Mouse (Mus musculus): ENCODE results near the gene Arl15.

Gene Arl15

DNA sequence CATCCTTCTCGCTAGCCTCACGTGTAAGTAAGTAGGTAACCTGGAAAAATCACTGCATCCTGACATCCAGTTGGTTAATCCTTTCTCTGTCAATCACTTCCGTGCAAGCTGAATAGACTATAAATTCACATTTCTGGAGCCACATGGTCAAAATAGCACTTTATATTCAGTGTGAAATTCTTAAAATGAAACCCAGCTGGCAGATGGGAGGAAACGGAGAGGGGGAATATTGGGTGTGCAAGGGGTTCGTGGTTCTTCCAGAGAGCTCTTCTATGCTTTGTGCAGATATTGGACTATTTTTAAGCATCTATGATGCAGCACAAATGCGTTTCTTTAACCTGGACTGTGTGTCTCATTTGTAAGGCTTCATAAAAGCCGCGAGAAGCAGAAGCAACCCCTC, 344.6 kb downstream of the Arl15 start:
- DNase-seq (ENCODE audit: extremely low spot score, low read depth, low spot score), result no peak

DNA sequence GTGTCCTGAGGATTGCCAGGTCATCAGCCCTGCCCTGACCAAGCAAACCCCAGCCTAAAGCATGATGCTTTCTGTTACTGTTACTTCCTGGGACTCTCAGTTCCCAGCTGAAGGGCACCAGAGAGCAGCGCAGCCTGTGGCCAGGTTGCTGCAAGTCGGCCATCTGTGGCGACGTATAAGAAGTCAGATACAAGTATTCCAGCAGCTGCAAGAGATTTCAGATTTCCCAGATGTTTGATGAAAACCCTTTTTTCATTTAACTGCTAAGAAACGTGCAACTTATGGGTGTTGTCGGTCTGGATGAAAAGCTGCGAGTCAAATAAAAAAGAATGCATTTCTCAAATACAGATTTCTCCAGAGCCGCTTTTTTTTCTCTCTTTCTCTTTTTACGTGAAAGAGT, 345.3 kb downstream of the Arl15 start:
- DNase-seq (ENCODE audit: extremely low spot score, low read depth, low spot score), result no peak

DNA sequence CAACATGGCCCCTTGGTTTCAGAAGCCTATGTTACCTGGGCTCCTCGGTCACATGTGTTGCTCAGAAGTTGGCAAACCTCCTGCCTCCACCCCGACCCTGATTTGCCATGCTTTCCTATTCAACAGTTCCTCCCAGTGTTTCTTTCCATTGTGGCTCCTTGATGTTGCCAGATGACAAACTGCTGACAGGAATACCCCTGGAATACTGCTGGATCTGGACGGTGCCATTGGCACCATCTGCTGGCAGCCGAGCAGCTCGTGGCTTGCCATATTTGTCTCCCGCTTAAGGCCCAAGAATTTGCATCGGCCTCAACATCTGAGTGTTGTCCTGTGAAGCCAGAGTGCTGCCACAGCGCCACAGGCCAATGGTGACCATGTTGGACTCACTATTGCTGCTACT, 348.5 kb downstream of the Arl15 start:
- DNase-seq (ENCODE audit: extremely low spot score, low read depth, low spot score), result no peak

DNA sequence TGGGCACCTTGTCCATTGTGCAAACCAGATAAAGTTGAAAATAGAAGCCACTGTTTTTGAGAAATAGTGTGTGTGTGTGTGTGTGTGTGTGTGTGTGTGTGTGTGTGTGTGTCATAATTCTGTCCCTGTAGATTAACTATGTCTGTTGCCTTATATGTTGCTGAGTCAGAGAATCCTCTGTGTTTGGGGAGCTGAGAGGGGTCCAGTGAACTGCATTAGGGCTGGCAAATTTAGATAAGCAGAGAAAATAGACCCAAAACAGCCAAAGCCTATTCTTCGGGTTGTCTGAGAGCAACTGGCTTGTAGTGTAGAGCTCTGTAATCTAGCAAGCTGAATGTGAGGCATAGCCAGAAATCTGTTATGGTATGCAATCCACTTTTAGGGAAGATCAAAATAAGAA, 348.9 kb downstream of the Arl15 start:
- DNase-seq (ENCODE audit: extremely low spot score, low read depth, low spot score), result no peak

DNA sequence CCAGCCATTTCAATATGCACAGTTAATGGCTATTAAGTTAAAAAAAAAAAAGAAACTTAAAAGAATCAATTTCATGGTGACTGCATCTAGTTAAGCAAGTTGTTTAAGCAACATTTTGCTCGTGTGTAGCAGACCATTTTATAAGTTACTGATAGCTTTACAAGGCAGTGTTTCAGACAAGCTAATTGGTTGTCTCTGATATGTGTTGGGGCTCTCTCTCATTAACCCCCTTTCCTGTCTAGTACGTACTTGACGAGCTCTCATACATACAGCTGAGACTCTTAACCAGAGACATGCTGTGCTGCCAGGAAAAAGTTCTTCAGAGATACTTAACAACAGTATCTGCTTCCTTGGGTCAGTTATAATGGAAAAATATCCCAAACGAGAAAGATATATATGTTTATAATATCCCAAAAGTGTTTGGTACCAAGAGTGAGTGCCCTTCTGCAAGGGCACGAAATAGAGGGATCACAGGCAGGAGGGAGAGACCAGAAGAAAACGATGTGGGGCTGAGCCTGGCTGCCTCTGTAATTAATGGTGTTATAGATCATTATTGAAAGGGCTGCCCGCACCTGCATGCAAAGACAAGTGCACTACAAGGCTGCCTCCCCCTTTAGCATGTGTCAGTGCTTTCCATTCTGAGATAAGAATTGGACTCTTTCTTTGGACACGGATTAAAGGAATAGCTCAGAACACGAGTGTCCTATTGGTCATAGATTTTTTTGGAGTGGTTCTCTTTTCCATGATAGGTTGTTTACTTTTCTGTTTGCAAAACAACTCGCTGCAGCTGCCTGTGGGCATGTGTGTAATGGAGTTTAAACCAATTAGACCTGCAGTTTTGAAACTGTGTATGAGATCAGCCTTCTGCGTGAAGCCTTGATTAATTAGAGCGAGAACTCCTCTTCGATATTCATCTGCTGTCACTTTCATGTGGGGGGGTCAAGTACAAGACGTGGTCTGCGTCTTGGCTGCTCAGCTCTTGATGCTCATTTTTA, 350.0 kb downstream of the Arl15 start:
- no peak for DNase-seq (ENCODE audit: extremely low spot score, low read depth, low spot score)

DNA sequence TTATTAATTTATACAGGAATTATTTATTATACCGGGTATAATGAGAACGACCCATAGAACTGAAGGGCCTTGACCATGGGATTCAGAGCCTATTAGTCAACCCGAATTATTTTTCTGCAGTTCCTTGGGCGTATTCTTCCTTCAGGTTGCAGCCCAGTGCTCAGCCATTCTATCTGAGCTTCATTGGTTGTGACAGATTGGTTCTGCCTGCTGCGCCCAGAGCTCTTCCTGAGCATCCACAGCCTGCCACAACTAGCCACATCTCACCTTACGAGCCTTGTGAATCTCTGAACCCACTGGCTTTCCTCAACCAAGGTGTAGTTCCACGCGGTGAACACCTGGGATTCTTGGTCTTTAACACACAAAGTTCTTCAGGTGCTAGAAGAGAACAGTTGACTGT, 350.9 kb downstream of the Arl15 start:
- no peak for DNase-seq (ENCODE audit: extremely low spot score, low read depth, low spot score)

DNA sequence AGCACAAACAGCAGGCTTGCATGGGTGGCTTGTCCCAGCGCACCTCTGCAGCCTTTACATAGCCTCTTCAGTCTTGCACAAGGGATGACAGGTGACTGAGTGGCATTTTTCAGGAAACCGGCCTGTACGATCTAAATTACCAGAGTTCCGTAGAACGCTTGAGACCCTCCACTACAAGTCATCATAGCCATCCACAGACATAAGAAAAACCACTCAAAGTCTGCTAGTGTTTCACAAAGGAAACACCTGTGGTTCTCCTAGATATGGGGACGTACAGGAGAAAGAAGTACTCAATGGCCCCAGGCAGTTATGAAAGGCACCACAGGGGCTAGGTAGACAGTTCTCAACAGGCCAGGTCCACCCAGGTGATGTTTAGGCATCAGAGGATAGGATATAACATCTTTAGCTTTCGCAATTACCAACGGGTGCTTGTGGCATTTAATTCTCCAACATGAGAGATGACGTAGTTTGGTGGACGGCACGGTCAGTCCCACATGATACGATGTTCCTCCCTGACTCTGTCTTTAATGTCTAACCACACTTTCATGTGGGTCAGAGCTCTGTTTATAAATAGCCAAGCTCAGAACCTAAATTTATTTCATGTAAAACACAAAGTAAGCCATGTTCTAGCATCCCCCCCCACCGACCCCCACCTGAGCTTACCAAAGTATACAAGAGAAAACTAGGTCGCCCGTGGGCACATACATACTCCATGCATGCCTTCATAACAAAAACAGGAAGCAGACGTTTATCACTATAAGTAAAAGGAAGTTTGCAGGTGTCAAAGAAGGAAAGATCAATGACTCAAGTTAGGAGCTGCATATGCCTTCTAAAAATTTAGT, 356.8 kb downstream of the Arl15 start:
- no peak for DNase-seq (ENCODE audit: extremely low spot score, low read depth, low spot score)

DNA sequence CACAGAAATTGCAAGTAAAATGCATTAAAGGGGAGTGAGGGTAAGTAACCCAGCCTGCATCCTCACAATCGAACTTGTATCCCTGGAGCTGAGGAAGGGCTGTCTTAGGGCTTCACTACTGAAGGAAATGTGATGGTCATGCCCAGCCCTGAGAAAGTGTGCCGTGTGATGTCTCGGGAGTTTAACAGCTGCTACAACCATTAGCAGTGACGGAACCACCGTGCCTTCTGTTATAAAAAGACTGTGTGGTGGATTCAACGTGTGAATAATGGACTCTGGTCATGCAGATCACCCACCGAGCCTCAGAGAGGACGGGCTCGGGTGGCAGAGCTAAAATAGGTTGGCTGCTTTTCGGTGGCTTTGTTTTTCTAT, 357.4 kb downstream of the Arl15 start:
- no peak for DNase-seq (ENCODE audit: extremely low spot score, low read depth, low spot score)

DNA sequence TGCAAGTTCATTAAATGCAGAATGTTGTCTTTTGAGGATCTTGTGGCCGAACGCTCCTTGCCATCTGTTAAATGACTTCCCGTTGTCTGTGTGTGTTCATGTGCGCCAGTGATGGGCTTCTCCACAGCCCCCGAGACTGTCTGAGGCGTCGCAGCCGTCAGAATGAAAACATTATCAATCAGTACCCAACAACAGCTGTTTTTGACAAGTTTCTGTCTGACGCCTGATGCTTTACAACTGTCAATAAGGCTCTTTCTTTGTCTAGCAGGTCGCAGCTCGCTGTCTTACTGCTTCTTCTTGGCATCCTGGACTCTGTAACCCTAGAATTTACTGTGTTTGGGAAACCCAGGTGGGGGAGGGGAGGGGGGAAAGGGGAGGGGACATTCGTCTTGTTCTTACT, 362.4 kb downstream of the Arl15 start:
- no peak for DNase-seq (ENCODE audit: extremely low spot score, low read depth, low spot score)

DNA sequence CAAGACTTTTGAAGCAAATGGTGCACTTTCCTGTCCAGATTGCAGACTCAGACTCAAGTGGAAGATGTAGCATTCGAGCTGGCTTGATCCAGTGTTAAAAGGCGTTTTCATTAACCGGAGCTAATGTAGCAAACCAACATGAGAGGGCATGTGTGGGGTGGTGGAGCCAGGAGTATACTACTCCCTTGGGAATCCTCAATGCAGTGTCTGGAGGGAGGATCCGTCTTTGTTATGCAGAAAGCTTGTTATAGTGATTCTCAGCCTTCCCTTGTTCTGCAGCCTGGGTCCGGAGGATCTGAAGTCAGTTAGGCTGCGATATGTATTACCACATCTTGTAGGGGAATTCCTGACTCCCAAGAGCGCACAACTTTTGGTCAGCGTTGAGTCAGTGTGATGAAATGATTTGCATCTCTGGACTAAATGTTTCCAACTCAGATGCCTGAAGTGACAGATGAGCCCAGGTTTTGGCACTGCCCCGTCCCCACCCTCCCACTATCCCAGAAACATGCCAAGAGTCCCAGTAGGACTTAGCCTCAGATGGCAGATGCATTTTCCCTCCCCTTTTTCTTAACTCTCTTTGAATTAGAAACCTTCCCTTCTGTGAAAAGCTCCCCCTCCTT, 363.9 kb downstream of the Arl15 start:
- no peak for DNase-seq (ENCODE audit: extremely low spot score, low read depth, low spot score)

DNA sequence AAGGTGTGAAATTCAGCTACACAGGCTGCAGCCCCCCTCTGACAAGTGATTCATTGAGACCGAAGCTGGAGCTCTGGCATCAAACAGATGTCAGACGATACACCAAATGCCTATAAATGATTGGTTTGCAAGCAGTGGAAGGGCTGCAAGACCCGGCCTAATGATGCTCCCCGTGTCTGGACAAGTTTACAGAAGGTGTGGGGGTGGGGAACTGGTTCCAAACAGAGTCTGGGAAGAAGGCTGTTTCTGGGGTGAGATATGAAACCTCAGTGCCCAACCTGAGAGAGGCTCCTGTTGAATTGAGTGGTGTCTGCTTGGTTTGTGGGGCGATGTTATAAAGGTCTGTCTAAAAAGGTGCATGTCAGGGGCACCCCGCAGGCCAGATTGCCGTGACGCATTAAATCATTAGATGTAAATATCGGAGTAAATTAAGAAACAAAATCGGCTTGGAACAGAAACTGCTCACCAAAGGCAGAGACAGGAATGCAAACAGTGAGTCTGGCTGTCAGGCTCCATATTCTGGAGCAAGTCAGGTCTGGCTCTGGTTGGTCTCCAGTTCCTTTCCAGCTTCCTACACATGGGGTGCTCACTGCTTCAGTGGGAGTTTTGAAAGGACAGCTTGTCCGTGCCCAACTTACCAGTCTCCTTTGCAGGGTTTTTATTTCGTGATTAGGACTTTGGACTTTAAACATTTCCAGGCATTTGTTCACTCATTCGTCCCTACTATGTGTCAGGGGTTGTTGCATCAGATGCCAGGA, 365.5 kb downstream of the Arl15 start:
- no peak for DNase-seq (ENCODE audit: extremely low spot score, low read depth, low spot score)

DNA sequence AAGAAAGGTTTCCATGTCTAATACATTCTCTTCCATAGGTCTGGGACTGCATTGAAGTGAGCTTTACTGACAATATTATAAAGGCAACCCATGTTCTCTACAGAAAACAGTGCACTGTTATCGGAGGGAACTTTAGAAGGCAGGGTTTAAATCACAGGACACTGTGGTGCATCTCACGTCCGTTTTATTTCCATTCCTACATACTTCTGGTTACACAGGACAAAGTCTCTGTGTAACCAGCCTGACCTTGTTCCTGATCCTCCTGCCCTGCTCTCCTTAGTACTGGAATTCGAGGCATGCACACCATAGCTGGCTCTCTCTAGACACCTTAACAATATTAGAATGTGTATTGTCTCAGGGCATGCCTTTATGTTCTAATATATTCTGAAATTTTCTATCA, 368.4 kb downstream of the Arl15 start:
- no peak for DNase-seq (ENCODE audit: extremely low spot score, low read depth, low spot score)

DNA sequence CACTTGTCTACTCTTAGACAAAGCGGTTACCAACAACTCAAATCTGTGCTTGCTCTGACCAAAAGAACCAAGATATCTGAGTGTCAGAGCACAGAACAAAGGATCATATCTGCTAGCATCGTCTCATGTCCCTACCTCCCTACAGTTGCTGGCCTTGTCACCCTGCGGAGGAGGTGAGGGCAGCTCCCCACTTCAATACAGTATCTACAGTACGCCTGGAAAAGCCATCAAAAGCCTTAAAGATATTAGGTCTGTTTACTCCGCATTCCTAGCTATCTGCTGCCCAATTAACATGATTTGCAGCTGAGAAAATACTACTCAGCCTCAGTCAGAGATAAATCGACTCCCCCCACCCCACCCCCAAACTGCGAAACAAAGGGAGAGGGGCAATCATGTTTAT, 371.3 kb downstream of the Arl15 start:
- DNase-seq (ENCODE audit: extremely low spot score, low read depth, low spot score), result no peak

DNA sequence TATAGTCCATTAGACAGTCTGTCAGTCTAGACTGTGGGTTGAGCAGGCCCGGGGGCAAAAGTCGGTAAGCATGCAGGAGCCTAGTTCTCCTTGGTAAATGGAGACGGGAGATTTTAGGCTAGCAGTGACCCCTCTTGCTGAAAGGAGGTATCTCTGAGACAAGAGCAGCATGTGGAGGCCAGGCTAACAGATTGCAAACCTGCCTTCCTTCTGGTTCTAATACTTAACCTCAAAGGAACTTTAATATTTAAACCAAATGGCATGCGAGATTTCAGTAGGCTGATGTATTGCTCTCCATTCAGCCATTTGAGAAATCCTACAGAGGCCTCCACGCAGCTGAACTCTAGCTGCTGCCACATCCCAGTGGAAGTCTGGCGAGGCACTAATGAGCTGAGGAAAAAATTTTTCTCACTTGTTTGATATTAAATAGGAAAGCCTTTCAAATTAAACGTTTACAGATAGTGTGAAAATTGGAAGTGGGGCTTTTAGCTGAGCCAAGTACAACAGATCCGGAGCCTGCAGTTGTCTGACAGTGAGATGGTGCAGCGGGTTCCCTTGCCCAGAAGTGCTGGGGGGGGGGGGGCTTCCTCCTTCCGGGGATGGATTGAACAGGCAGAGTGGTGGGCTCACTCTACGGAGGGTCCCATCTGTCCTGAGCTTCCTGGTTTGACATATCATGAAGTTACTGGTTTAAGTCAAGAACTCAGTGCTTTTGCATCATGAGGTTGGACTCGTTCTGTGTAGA, 372.3 kb downstream of the Arl15 start:
- DNase-seq (ENCODE audit: extremely low spot score, low read depth, low spot score), result no peak

DNA sequence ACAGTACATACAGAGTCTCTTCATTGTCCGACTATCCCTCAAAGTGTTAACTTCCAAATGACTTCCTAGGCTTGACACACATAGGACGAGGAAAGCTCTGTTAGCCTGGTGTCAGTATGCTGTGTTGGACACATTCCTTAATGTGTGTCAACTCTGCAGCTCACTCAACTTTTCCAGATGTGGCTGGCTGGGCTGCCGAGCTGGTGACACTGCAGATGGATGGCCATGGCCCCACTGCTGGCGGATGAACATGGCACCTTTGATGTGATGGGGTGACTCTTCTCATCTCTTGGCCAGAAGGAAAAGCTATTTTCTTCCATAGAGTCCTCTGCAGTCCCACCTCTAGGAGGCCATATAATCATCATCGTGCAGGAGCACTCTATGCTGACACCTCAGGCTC, 375.8 kb downstream of the Arl15 start:
- no peak for DNase-seq (ENCODE audit: extremely low spot score, low read depth, low spot score)

DNA sequence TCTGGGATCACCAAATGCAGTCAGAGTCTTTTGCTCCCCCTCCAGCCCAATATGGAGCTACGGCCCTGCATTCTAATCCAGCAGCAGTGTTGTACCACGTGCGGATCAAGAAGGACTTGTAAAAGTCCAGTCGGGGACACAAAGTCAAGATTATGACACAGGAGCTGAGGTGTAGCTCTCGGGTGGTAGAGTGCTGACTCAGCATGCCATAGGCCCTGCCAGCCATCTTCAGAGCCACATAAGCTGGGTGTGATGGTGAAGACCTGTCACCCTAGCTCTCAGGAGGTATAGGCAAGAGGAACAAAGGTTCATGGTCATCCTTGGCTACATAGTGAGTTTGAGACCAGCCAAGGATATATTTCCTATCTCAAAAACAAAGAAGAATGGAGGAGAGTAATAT, 377.2 kb downstream of the Arl15 start:
- DNase-seq (ENCODE audit: extremely low spot score, low read depth, low spot score), result no peak

DNA sequence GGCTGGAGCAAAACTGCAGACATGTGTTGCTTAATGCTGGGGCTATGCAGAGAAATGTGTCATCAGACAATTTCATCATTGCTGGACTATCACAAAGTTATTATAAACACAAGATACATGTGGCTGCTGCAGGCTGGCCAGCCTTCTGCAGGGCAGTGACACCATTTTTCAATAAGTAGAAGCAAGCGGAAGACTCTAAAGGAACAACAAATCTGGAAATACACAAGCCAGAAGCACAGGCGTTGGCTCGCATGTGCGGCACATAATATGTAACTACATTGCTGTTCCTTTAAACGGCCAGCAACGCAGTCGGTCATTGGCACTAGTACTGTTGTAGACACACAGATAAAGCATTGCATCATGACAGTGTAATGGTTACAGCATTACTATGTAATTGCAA, 393.8 kb downstream of the Arl15 start:
- DNase-seq (ENCODE audit: extremely low spot score, low read depth, low spot score), result no peak

DNA sequence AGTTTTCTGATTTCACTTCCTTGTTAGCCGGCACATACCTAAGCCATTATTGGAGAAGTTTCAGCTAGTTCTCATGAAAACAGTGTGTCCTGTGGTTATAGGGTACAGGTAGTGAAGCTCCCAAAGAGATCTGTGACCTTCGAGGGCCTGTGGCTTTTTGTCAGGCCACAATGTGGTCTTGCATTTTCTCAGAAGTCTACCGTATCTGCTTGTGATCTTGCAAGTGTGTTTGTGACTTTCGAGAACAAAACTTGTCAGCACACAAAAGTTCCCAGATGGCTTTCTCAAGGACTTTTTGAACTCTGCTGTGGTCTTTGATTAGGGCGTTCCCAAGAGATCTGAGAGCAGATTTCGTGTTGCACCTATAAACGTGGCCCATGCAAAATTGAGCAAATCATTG, 394.5 kb downstream of the Arl15 start:
- no peak for DNase-seq (ENCODE audit: extremely low spot score, low read depth, low spot score)

DNA sequence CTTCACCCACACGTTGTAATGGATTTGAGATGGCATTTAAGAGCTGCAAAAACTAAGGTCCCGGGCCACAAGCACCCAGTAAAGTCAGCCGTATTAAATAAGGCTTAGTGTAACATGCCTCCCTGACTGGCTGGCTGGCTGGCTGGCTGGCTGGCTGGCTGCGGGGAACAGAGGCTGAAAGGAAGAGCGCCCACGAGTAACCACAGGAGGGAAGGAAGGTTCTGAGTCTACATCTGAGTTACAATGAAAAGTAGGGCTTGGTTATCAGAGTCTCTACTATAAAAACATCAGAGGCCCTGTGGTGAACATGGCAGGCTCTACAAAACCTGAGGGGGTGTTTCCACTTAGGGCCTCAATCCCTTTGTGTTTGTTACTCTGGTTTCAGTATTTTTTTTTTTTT, 395.1 kb downstream of the Arl15 start:
- DNase-seq (ENCODE audit: extremely low spot score, low read depth, low spot score), result no peak

DNA sequence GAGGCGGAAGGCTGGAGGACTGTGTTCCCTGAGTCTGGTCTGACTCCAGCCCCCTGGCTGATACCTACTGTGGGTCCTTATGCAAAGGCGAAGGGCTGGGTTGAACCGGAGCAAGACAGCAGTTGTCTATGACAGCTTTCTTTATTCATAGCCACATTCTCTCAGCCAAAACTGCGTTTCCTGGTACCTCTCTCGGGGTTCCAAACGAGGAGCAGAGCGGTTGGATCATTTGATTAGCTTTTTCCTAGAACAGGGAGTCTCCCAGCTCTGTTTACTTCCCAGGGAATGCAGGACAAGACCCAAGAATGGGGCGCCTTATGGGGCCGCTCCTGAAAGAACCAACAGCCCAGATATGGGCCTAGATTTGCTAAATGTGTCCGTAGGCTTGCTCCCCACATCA, 396.6 kb downstream of the Arl15 start:
- DNase-seq (ENCODE audit: extremely low spot score, low read depth, low spot score), result no peak
